Mouse (Mus musculus): Measurements from ENCODE around the gene Abcb6. TPM values are rescaled to one million over a fixed set of nuclear protein-coding genes. Genes with fewer than 3 reads are reported as not detected.
A peak's percentile ranks its signal among the peaks of the same experiment; 100 is the strongest.

Gene Abcb6
- polyA plus RNA-seq, 1 experiment from 2014 or later: 51.9 TPM

- peak overlapping the region; percentile 96 for H3K9ac ChIP-seq (replicated peaks; ENCODE audit: low read depth, low read length)
- no peak overlapping the region for H3K27ac ChIP-seq (ENCODE audit: low read length)
- H3K9me3 ChIP-seq (ENCODE audit: control insufficient read depth, low read length): no peaks in the 10 kb centered on the region
- peak overlapping the region; percentile 92 for H3K4me3 ChIP-seq (replicated peaks; ENCODE audit: low read length)
- H3K27me3 ChIP-seq (replicated peaks; ENCODE audit: control insufficient read depth, insufficient read depth, low read length): no peaks in the 10 kb centered on the region
- 62% methylated on average over 4 of the region's 4 CpGs for WGBS
- H3K36me3 ChIP-seq (ENCODE audit: control insufficient read depth, insufficient read depth): peaks cover 18% of the 10 kb centered on the region
- ATAC-seq: no peak
- peaks cover 23% of the 10 kb centered on the region for H3K4me1 ChIP-seq (replicated peaks; ENCODE audit: control insufficient read depth, insufficient read depth, low read length)
- H3K4me2 ChIP-seq (ENCODE audit: low read length): peak overlapping the region; percentile 89
Observed at GRCm38 (mm10) chr1:75140601-75141190, 39.5 kb downstream of the Abcb6 start.

GRCm38 (mm10) chr1:75138448-75138847 lies 41.7 kb downstream of the Abcb6 start:
- H3K27ac ChIP-seq (ENCODE audit: low read length): no peak overlapping the region
- no peaks in the 10 kb centered on the region for H3K27me3 ChIP-seq (replicated peaks; ENCODE audit: control insufficient read depth, insufficient read depth, low read length)
- H3K4me1 ChIP-seq (replicated peaks; ENCODE audit: control insufficient read depth, insufficient read depth, low read length): peaks cover 13% of the 10 kb centered on the region
- no peak overlapping the region for H3K9ac ChIP-seq (replicated peaks; ENCODE audit: low read depth, low read length)
- ATAC-seq: no peak
- H3K9me3 ChIP-seq (ENCODE audit: control insufficient read depth, low read length): no peaks in the 10 kb centered on the region
- 93% methylated on average over 2 of the region's 2 CpGs for WGBS
- H3K4me2 ChIP-seq (ENCODE audit: low read length): no peak overlapping the region
- no peak overlapping the region for H3K4me3 ChIP-seq (replicated peaks; ENCODE audit: low read length)
- H3K36me3 ChIP-seq (ENCODE audit: control insufficient read depth, insufficient read depth): peaks cover 13% of the 10 kb centered on the region; the same call in 1 of the 2 replicates

GRCm38 (mm10) chr1:75136730-75137129 lies 43.5 kb downstream of the Abcb6 start:
- no peak for ATAC-seq
- Histone ChIP-seq H3K9me3 (ENCODE audit: control insufficient read depth, low read length) (no peaks in the 10 kb centered on the region), H3K27me3 (replicated peaks; ENCODE audit: control insufficient read depth, insufficient read depth, low read length) (no peaks in the 10 kb centered on the region), H3K9ac (replicated peaks; ENCODE audit: low read depth, low read length) (no peak overlapping the region), H3K4me2 (ENCODE audit: low read length) (no peak overlapping the region), H3K4me3 (replicated peaks; ENCODE audit: low read length) (no peak overlapping the region), H3K27ac (ENCODE audit: low read length) (no peak overlapping the region), H3K4me1 (replicated peaks; ENCODE audit: control insufficient read depth, insufficient read depth, low read length) (peaks cover 13% of the 10 kb centered on the region), H3K36me3 (ENCODE audit: control insufficient read depth, insufficient read depth) (peaks cover 13% of the 10 kb centered on the region; the same call in 1 of the 2 replicates)
- 78% methylated on average over 3 of the region's 3 CpGs for WGBS

GRCm38 (mm10) chr1:75136293-75136692 lies 43.9 kb downstream of the Abcb6 start:
- no peak overlapping the region for H3K4me2 ChIP-seq (ENCODE audit: low read length)
- WGBS: 94% methylated on average over 6 of the region's 6 CpGs
- no peak overlapping the region for H3K4me3 ChIP-seq (replicated peaks; ENCODE audit: low read length)
- no peak overlapping the region for H3K27ac ChIP-seq (ENCODE audit: low read length)
- no peaks in the 10 kb centered on the region for H3K9me3 ChIP-seq (ENCODE audit: control insufficient read depth, low read length)
- peaks cover 13% of the 10 kb centered on the region; the same call in 1 of the 2 replicates for H3K36me3 ChIP-seq (ENCODE audit: control insufficient read depth, insufficient read depth)
- no peaks in the 10 kb centered on the region for H3K27me3 ChIP-seq (replicated peaks; ENCODE audit: control insufficient read depth, insufficient read depth, low read length)
- no peak overlapping the region for H3K9ac ChIP-seq (replicated peaks; ENCODE audit: low read depth, low read length)
- no peak for ATAC-seq
- peaks cover 13% of the 10 kb centered on the region for H3K4me1 ChIP-seq (replicated peaks; ENCODE audit: control insufficient read depth, insufficient read depth, low read length)

GRCm38 (mm10) chr1:75133421-75134207 lies 46.6 kb downstream of the Abcb6 start, which contains the start of gene Slc23a3:
Slc23a3 (minus strand) TSS chr1:75133890.
- H3K4me3 ChIP-seq (replicated peaks; ENCODE audit: low read length): no peak within 1 kb of the TSS
- H3K4me1 ChIP-seq (replicated peaks; ENCODE audit: control insufficient read depth, insufficient read depth, low read length): no peaks in the 10 kb centered on the region
- no peaks in the 10 kb centered on the region for H3K9me3 ChIP-seq (ENCODE audit: control insufficient read depth, low read length)
- H3K36me3 ChIP-seq (ENCODE audit: control insufficient read depth, insufficient read depth): peaks cover 10% of the 10 kb centered on the region; the same call in 1 of the 2 replicates
- no peak within 1 kb of the TSS for H3K27ac ChIP-seq (ENCODE audit: low read length)
- no peak for ATAC-seq
- no peak within 1 kb of the TSS for H3K4me2 ChIP-seq (ENCODE audit: low read length)
- WGBS: 72% methylated on average over 12 of the region's 12 CpGs
- H3K27me3 ChIP-seq (replicated peaks; ENCODE audit: control insufficient read depth, insufficient read depth, low read length): no peaks in the 10 kb centered on the region
- H3K9ac ChIP-seq (replicated peaks; ENCODE audit: low read depth, low read length): no peak within 1 kb of the TSS

- H3K9me3 ChIP-seq (ENCODE audit: control insufficient read depth, low read length): no peaks in the 10 kb centered on the region
- H3K27me3 ChIP-seq (replicated peaks; ENCODE audit: control insufficient read depth, insufficient read depth, low read length): no peaks in the 10 kb centered on the region
- no peak overlapping the region for H3K27ac ChIP-seq (ENCODE audit: low read length)
- H3K4me3 ChIP-seq (replicated peaks; ENCODE audit: low read length): no peak overlapping the region
- H3K9ac ChIP-seq (replicated peaks; ENCODE audit: low read depth, low read length): no peak overlapping the region
- H3K4me2 ChIP-seq (ENCODE audit: low read length): no peak overlapping the region
- WGBS: 70% methylated on average over 3 of the region's 3 CpGs
- H3K4me1 ChIP-seq (replicated peaks; ENCODE audit: control insufficient read depth, insufficient read depth, low read length): peaks cover 9% of the 10 kb centered on the region
- no peaks in the 10 kb centered on the region for H3K36me3 ChIP-seq (ENCODE audit: control insufficient read depth, insufficient read depth)
- ATAC-seq: no peak
Observed at GRCm38 (mm10) chr1:75128641-75129040, 51.6 kb downstream of the Abcb6 start.

- H3K36me3 ChIP-seq (ENCODE audit: control insufficient read depth, insufficient read depth): no peaks in the 10 kb centered on the region
- H3K4me3 ChIP-seq (replicated peaks; ENCODE audit: low read length): peak overlapping the region; percentile 84
- peak overlapping the region; percentile 74 for H3K4me2 ChIP-seq (ENCODE audit: low read length)
- 41% methylated on average over 5 of the region's 5 CpGs for WGBS
- H3K27me3 ChIP-seq (replicated peaks; ENCODE audit: control insufficient read depth, insufficient read depth, low read length): no peaks in the 10 kb centered on the region
- H3K4me1 ChIP-seq (replicated peaks; ENCODE audit: control insufficient read depth, insufficient read depth, low read length): peaks cover 9% of the 10 kb centered on the region
- peak overlapping the region; percentile 77; the same call in 1 of the 2 replicates for H3K9ac ChIP-seq (replicated peaks; ENCODE audit: low read depth, low read length)
- no peak overlapping the region; the same call in 1 of the 2 replicates for H3K27ac ChIP-seq (ENCODE audit: low read length)
- no peaks in the 10 kb centered on the region for H3K9me3 ChIP-seq (ENCODE audit: control insufficient read depth, low read length)
- ATAC-seq: no peak
Observed at GRCm38 (mm10) chr1:75125418-75125817, 54.8 kb downstream of the Abcb6 start.

- peak within 1 kb of the TSS; percentile 74 for H3K4me2 ChIP-seq (ENCODE audit: low read length)
- H3K36me3 ChIP-seq (ENCODE audit: control insufficient read depth, insufficient read depth): no peaks in the 10 kb centered on the region
- peak within 1 kb of the TSS; percentile 77 for H3K9ac ChIP-seq (replicated peaks; ENCODE audit: low read depth, low read length)
- H3K4me3 ChIP-seq (replicated peaks; ENCODE audit: low read length): peak within 1 kb of the TSS; percentile 84
- H3K27ac ChIP-seq (ENCODE audit: low read length): peak within 1 kb of the TSS; percentile 95
- H3K9me3 ChIP-seq (ENCODE audit: control insufficient read depth, low read length): no peaks in the 10 kb centered on the region
- peaks cover 9% of the 10 kb centered on the region for H3K4me1 ChIP-seq (replicated peaks; ENCODE audit: control insufficient read depth, insufficient read depth, low read length)
- H3K27me3 ChIP-seq (replicated peaks; ENCODE audit: control insufficient read depth, insufficient read depth, low read length): no peaks in the 10 kb centered on the region
- ATAC-seq: peak; percentile 95
- WGBS: 2% methylated on average over 56 of the region's 56 CpGs
Observed at GRCm38 (mm10) chr1:75124346-75125321, 55.6 kb downstream of the Abcb6 start, which contains the start of gene Nhej1. Nhej1 (minus strand) TSS chr1:75125200.

Measured in forebrain, embryonic 16.5 days (tissue).